Comparison of ENCODE assay signal across 15 mouse cellular contexts in the genomic region with DNA sequence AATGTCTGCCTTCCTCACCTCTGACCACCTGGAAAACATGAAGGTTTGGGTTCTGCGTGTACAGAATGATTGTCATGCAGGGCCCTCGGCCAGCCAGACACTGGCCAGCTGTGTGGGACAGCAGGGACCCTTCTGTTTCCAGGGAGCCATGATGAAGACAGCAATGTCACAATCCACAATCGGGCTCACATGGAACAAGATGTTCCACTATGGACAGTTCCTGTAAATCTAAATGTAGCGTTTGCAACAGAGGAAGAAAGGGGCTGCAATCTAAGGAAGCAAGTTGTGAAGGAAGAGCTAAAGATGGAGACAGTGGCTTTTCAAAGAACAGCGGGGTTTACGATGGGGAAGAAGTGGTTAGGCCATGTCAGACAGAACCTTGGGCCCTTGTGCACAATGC.
DNase-seq lines count a peak whose midpoint lies in the region; ATAC-seq lines count a peak whose summit lies in the region.
"Had no signal": no experiment of that assay in that cellular context is flagged by ENCODE, and none has a peak within 500 bp of the region (broad histone marks: within the 10 kb centered on the region; RNA-seq: fewer than 3 reads in every experiment).

No protein-coding gene starts in this region.

- no peak overlapping the region for H3K9ac ChIP-seq in kidney, embryonic 15.5 days
- no peak overlapping the region for H3K9ac ChIP-seq in lung, embryonic 16.5 days (ENCODE audit: low read length)
- H3K9ac ChIP-seq: hindbrain, embryonic 14.5 days had no signal

- H3K27me3 ChIP-seq in kidney, embryonic 15.5 days, result peaks cover 61% of the 10 kb centered on the region
- H3K27me3 ChIP-seq in lung, embryonic 16.5 days (ENCODE audit: control insufficient read depth, insufficient read depth, low read depth, low read length), result peaks cover 7% of the 10 kb centered on the region; the same call in 1 of the 2 replicates
- H3K27me3 ChIP-seq: CH12.LX had no signal

- peak overlapping the region; percentile 64 for H3K27ac ChIP-seq in kidney, embryonic 15.5 days
- peak overlapping the region; percentile 75 for H3K27ac ChIP-seq in brown adipose tissue, adult 24 weeks (replicated peaks; ENCODE audit: low read depth, low read length)
- peak overlapping the region; percentile 71 for H3K27ac ChIP-seq in lung, embryonic 16.5 days (ENCODE audit: low read length)
- H3K27ac ChIP-seq: hindbrain, embryonic 14.5 days had no signal

- ATAC-seq in kidney, embryonic 15.5 days (replicated peaks; ENCODE audit: low FRiP score), result no peak
- peak; percentile 72 for ATAC-seq in lung, embryonic 16.5 days (ENCODE audit: low read depth)
- ATAC-seq: activated CD4-positive, CD25-positive, alpha-beta regulatory T cell, adult 4 months had no signal

- H3K4me1 ChIP-seq in kidney, embryonic 15.5 days, result peaks cover 19% of the 10 kb centered on the region
- H3K4me1 ChIP-seq in brown adipose tissue, adult 24 weeks (ENCODE audit: control insufficient read depth, insufficient read depth, insufficient read length, low read length), result peaks cover 17% of the 10 kb centered on the region
- peaks cover 16% of the 10 kb centered on the region for H3K4me1 ChIP-seq in lung, embryonic 16.5 days (replicated peaks; ENCODE audit: control insufficient read depth, insufficient read depth, low read length)

- no peak overlapping the region for H3K4me2 ChIP-seq in kidney, embryonic 15.5 days
- no peak overlapping the region for H3K4me2 ChIP-seq in lung, embryonic 16.5 days (ENCODE audit: low read depth, low read length)
- H3K4me2 ChIP-seq: hindbrain, embryonic 14.5 days had no signal

- 74% methylated on average over 6 of the region's 6 CpGs for WGBS in kidney, embryonic 15.5 days
- 57% methylated on average over 6 of the region's 6 CpGs for WGBS in lung, embryonic 16.5 days

- H3K9me3 ChIP-seq in kidney, embryonic 15.5 days (replicated peaks), result no peaks in the 10 kb centered on the region
- no peaks in the 10 kb centered on the region for H3K9me3 ChIP-seq in lung, embryonic 16.5 days (ENCODE audit: control insufficient read depth, low read length)

- H3K4me3 ChIP-seq in kidney, embryonic 15.5 days (replicated peaks), result no peak overlapping the region
- H3K4me3 ChIP-seq in brown adipose tissue, adult 24 weeks (ENCODE audit: insufficient read depth, low read depth, low read length), result no peak overlapping the region
- no peak overlapping the region for H3K4me3 ChIP-seq in lung, embryonic 16.5 days (ENCODE audit: low read length)

- DNase-seq in adrenal gland, postnatal 14 days, result peak; percentile 30
- no peak for DNase-seq in adrenal gland, adult 2 months
- no peak for DNase-seq in kidney, adult 8-10 months
- DNase-seq in urinary bladder, postnatal 4 days (ENCODE audit: low spot score in 2 of 2), result no peak
- no peak for DNase-seq in adrenal gland, adult 18-20 months (ENCODE audit: low spot score in 2 of 2)
- DNase-seq: cerebellum, adult 2 months; embryo, embryonic 11 days; gastrocnemius, postnatal 36 days; layer of hippocampus, postnatal 36 days had no signal

- no peaks in the 10 kb centered on the region for H3K36me3 ChIP-seq in kidney, embryonic 15.5 days
- no peaks in the 10 kb centered on the region for H3K36me3 ChIP-seq in lung, embryonic 16.5 days (ENCODE audit: control insufficient read depth, insufficient read depth, low read length)
